Mouse (Mus musculus) myocyte (in vitro differentiated cells): ENCODE data around the gene Tmem52b.

Experiments
- E2F4 ChIP-seq: IDR thresholded peaks from one replicate; pipeline ENCODE4 v1.6.1; 2011; ENCODE audit warnings: mild to moderate bottlenecking, control low read depth, moderate library complexity; ENCODE audit not compliant: insufficient read depth
- MAX ChIP-seq: IDR thresholded peaks from one replicate; pipeline ENCODE4 v1.6.1; 2011; ENCODE audit warnings: low read depth, mild to moderate bottlenecking, control low read depth
- MYOD1 ChIP-seq, 3 experiments: IDR thresholded peaks; one replicate each; pipeline ENCODE4 v1.6.1; 2011; ENCODE audit warnings: control low read depth in 2 of 3, low read depth in 2 of 3, mild to moderate bottlenecking in 2 of 3, moderate library complexity in 1 of 3; ENCODE audit not compliant: insufficient read length in 2 of 3, control insufficient read depth in 1 of 3
- POLR2A ChIP-seq: IDR thresholded peaks from one replicate; pipeline ENCODE4 v1.6.1; 2011; ENCODE audit warnings: low read depth, mild to moderate bottlenecking, control low read depth, moderate library complexity; ENCODE audit not compliant: insufficient read length
- POLR2AphosphoS2 ChIP-seq: IDR thresholded peaks from one replicate; pipeline ENCODE4 v1.6.1; 2011; ENCODE audit warnings: low read depth, control low read depth; ENCODE audit not compliant: insufficient read length
- SRF ChIP-seq: IDR thresholded peaks from one replicate; pipeline ENCODE4 v1.6.1; 2011; ENCODE audit warnings: low read depth; ENCODE audit not compliant: control insufficient read depth, insufficient read length
- USF1 ChIP-seq: IDR thresholded peaks from one replicate; pipeline ENCODE4 v1.6.1; 2011; ENCODE audit warnings: low read depth, mild to moderate bottlenecking, control low read depth, moderate library complexity

DNA sequence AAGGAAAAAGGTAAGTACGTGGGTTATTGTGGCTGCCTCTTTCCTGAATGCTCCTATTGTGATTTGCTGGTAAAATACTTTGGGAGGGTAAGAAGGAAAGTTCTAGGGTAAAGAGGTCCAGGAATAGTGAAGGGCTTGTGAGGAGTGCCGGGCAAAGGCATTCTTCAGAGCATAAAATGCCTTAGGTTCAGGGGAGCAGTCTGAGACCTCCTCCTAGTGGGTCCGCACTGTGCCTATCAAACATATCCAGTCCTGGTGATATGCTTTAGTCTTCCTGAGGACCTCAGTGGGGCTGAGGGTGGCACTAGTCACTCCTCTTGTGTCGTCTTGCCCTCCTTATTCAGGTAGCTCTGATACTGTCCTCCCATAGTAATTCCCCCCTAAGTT lies 47.3 kb downstream of the Tmem52b start:
- no peak for TF ChIP-seq MAX
- TF ChIP-seq MYOD1 (IDR thresholded peaks at IDR 0.05; ENCODE audit: control insufficient read depth in 1 of 3, insufficient read length in 2 of 3, low read depth in 2 of 3) = no peak
- no peak for TF ChIP-seq POLR2A
- TF ChIP-seq E2F4 = no peak
- no peak for TF ChIP-seq SRF
- TF ChIP-seq USF1 = no peak
- no peak for TF ChIP-seq POLR2AphosphoS2
